Mouse (Mus musculus) lung, postnatal 25 days (tissue): ENCODE measurements around the gene Tnr.
A peak's percentile ranks its signal among the peaks of the same experiment; 100 is the strongest.

Source experiments
- DNase-seq: peaks from one replicate; pipeline ENCODE4 v3.0.0; 2022; ENCODE audit warnings: low spot score

The Tnr gene

GRCm38 (mm10) chr1:159800366-159800765, 276.8 kb downstream of the Tnr start:
- DNase-seq, result no peak

GRCm38 (mm10) chr1:159801753-159802152, 278.2 kb downstream of the Tnr start:
- no peak for DNase-seq

- DNase-seq, result no peak
Measured at GRCm38 (mm10) chr1:159803711-159804110, 280.1 kb downstream of the Tnr start.

GRCm38 (mm10) chr1:159809493-159809892, 285.9 kb downstream of the Tnr start:
- no peak for DNase-seq

GRCm38 (mm10) chr1:159811805-159812204, 288.2 kb downstream of the Tnr start:
- no peak for DNase-seq

- DNase-seq, result peak; percentile 55
Measured at GRCm38 (mm10) chr1:159812820-159813411, 289.3 kb downstream of the Tnr start.

- DNase-seq, result peak; percentile 2
Measured at GRCm38 (mm10) chr1:159814348-159814747, 290.8 kb downstream of the Tnr start.

- no peak for DNase-seq
Measured at GRCm38 (mm10) chr1:159816614-159817371, 293.2 kb downstream of the Tnr start.

- no peak for DNase-seq
Measured at GRCm38 (mm10) chr1:159819511-159819910, 295.9 kb downstream of the Tnr start.

GRCm38 (mm10) chr1:159822416-159822815, 298.8 kb downstream of the Tnr start:
- no peak for DNase-seq

GRCm38 (mm10) chr1:159828531-159828930, 305.0 kb downstream of the Tnr start:
- DNase-seq, result no peak

GRCm38 (mm10) chr1:159833165-159833564, 309.6 kb downstream of the Tnr start:
- DNase-seq, result no peak

- no peak for DNase-seq
Measured at GRCm38 (mm10) chr1:159833646-159834338, 310.2 kb downstream of the Tnr start.

- no peak for DNase-seq
Measured at GRCm38 (mm10) chr1:159835126-159835525, 311.6 kb downstream of the Tnr start.

- no peak for DNase-seq
Measured at GRCm38 (mm10) chr1:159840337-159840736, 316.8 kb downstream of the Tnr start.

GRCm38 (mm10) chr1:159842876-159843275, 319.3 kb downstream of the Tnr start:
- no peak for DNase-seq

- DNase-seq, result no peak
Measured at GRCm38 (mm10) chr1:159852088-159852487, 328.5 kb downstream of the Tnr start.

- peak; percentile 36 for DNase-seq
Measured at GRCm38 (mm10) chr1:159854261-159854660, 330.7 kb downstream of the Tnr start.

GRCm38 (mm10) chr1:159861782-159862474, 338.4 kb downstream of the Tnr start:
- DNase-seq, result no peak

GRCm38 (mm10) chr1:159865696-159866095, 342.1 kb downstream of the Tnr start:
- DNase-seq, result no peak

GRCm38 (mm10) chr1:159869619-159870441, 346.3 kb downstream of the Tnr start:
- no peak for DNase-seq

GRCm38 (mm10) chr1:159872866-159873265, 349.3 kb downstream of the Tnr start:
- DNase-seq, result no peak
